Mouse (Mus musculus) kidney, postnatal 4 days (tissue): ENCODE results near the gene Gabrd.

Experiments used
- DNase-seq, 2 experiments: peaks; one replicate each; pipeline ENCODE4 v3.0.0; 2021; ENCODE audit warnings: mixed read lengths in 2 of 2

Gene Gabrd

GRCm38 (mm10) chr4:155336284-155337050, 61.4 kb downstream of the Gabrd start:
- no peak for DNase-seq
